Mouse (Mus musculus) bone marrow, adult 2 months (tissue): Measurements from ENCODE around the gene Ncf1. TPM values are rescaled to one million over a fixed set of nuclear protein-coding genes. Genes with fewer than 3 reads are reported as not detected.

ENCODE experiments used
- H3K27ac ChIP-seq: fragments of 200-500 bp; 2 replicates; pipeline ENCODE4 v1.5.1; 2012; ENCODE audit warnings: low read depth, mild to moderate bottlenecking, control low read depth, inconsistent platforms, low read length; ENCODE audit not compliant: control insufficient read depth, poor library complexity, insufficient read depth
- H3K4me1 ChIP-seq: fragments of 200-500 bp; 2 replicates; pipeline ENCODE4 v1.6.1; 2011; ENCODE audit warnings: low read length; ENCODE audit not compliant: control insufficient read depth, insufficient read depth
- H3K4me3 ChIP-seq: fragments of 200-500 bp; replicated peaks from 2 replicates; pipeline ENCODE3; 2011; ENCODE audit warnings: mild to moderate bottlenecking, low read depth, low read length, control low read depth; ENCODE audit not compliant: control insufficient read depth
- CTCF ChIP-seq: fragments of 200-500 bp; IDR thresholded peaks from 2 replicates; pipeline ENCODE4 v1.5.1; 2011; ENCODE audit warnings: low read length, control low read depth; ENCODE audit not compliant: control insufficient read depth, insufficient read depth
- POLR2A ChIP-seq: fragments of 200-500 bp; IDR thresholded peaks from 2 replicates; pipeline ENCODE4 v1.6.1; 2011; ENCODE audit warnings: low read depth, mild to moderate bottlenecking, control low read depth, low read length, borderline replicate concordance; ENCODE audit not compliant: control insufficient read depth
- WGBS: fragments of 180-500 bp; shearing (Covaris S2); methylation state at CpG from one replicate; pipeline ENCODE4 v1.1.7; 2018; 5-methylcytosine and 5-hydroxymethylcytosine counted together
- polyA plus RNA-seq: library from polyadenylated mRNA; stranded (reverse); fragments of >200 nt; gene quantifications from 2 replicates; pipeline ENCODE4 v1.2.4, GENCODE M21; 2011; ENCODE audit warnings: low replicate concordance; ENCODE audit not compliant: missing spikeins, insufficient read depth, insufficient read length

Gene Ncf1
- polyA plus RNA-seq, 1 experiment, result 222 TPM

GRCm38 (mm10) chr5:134237936-134238760 lies 8.7 kb upstream of the Ncf1 start:
- Histone ChIP-seq H3K4me3 (no peak overlapping the region), H3K27ac (0 out of 2 replicates have a peak overlapping the region, but pooled peaks have one; percentile 4), H3K4me1 (peaks cover 6% of the 10 kb centered on the region)
- 82% methylated on average over 28 of the region's 28 CpGs for WGBS
- TF ChIP-seq CTCF (no peak), POLR2A (no peak; the same call in 1 of the 2 replicates)

- WGBS, result 63% methylated on average over 11 of the region's 11 CpGs
- H3K27ac ChIP-seq, result peak overlapping the region; percentile 90
- TF ChIP-seq POLR2A (no peak), CTCF (no peak)
- H3K4me3 ChIP-seq, result no peak overlapping the region
- peaks cover 6% of the 10 kb centered on the region for H3K4me1 ChIP-seq
These were observed 8.1 kb upstream of the Ncf1 start for GRCm38 (mm10) chr5:134237508-134237907.

- H3K4me3 ChIP-seq, result no peak overlapping the region
- peaks cover 6% of the 10 kb centered on the region for H3K4me1 ChIP-seq
- no peak for TF ChIP-seq CTCF
- no peak for TF ChIP-seq POLR2A
- 10% methylated on average over 6 of the region's 6 CpGs for WGBS
- H3K27ac ChIP-seq, result peak overlapping the region; percentile 90
These were observed 7.4 kb upstream of the Ncf1 start for GRCm38 (mm10) chr5:134236796-134237195.

GRCm38 (mm10) chr5:134236241-134236640 lies 6.8 kb upstream of the Ncf1 start:
- H3K4me3 ChIP-seq, result no peak overlapping the region
- peaks cover 6% of the 10 kb centered on the region for H3K4me1 ChIP-seq
- H3K27ac ChIP-seq, result peak overlapping the region; percentile 90
- no peak for TF ChIP-seq POLR2A
- TF ChIP-seq CTCF, result no peak
- WGBS, result 42% methylated on average over 3 of the region's 3 CpGs

GRCm38 (mm10) chr5:134235111-134235510 lies 5.7 kb upstream of the Ncf1 start:
- Histone ChIP-seq H3K4me1 (peaks cover 8% of the 10 kb centered on the region), H3K27ac (peak overlapping the region; percentile 95), H3K4me3 (no peak overlapping the region)
- TF ChIP-seq CTCF, result no peak
- whole genome bisulfite sequencing, result 33% methylated on average over 6 of the region's 6 CpGs

GRCm38 (mm10) chr5:134234205-134234604 lies 4.8 kb upstream of the Ncf1 start:
- WGBS, result 17% methylated on average over 2 of the region's 2 CpGs
- peaks cover 8% of the 10 kb centered on the region for H3K4me1 ChIP-seq
- no peak overlapping the region for H3K4me3 ChIP-seq
- TF ChIP-seq CTCF (no peak), POLR2A (no peak)
- peak overlapping the region; percentile 95 for H3K27ac ChIP-seq

GRCm38 (mm10) chr5:134233244-134233651 lies 3.8 kb upstream of the Ncf1 start:
- H3K4me3 ChIP-seq, result no peak overlapping the region
- peaks cover 8% of the 10 kb centered on the region for H3K4me1 ChIP-seq
- 4% methylated on average over 7 of the region's 7 CpGs for WGBS
- H3K27ac ChIP-seq, result peak overlapping the region; percentile 95
- TF ChIP-seq POLR2A (no peak), CTCF (no peak)

- H3K27ac ChIP-seq, result peak overlapping the region; percentile 95
- H3K4me1 ChIP-seq, result peaks cover 8% of the 10 kb centered on the region
These were observed 3.1 kb upstream of the Ncf1 start for GRCm38 (mm10) chr5:134232568-134232967.

More at GRCm38 (mm10) chr5:134232568-134232967, 3.1 kb upstream of the Ncf1 start:
- 2% methylated on average over 7 of the region's 7 CpGs for WGBS
- peak overlapping the region; percentile 65 for H3K4me3 ChIP-seq
- TF ChIP-seq POLR2A, result peak; percentile 72; the same call in 1 of the 2 replicates
- no peak for TF ChIP-seq CTCF
